Mouse (Mus musculus): ENCODE data around the gene Pdzrn4. TPM values are rescaled to one million over a fixed set of nuclear protein-coding genes. Genes with fewer than 3 reads are reported as not detected.

Pdzrn4 gene
- not detected for polyA plus RNA-seq (2014; fragmentation: Illumina TruSeq; extraction: RNeasy Lipid Tissue Mini Kit (QIAGEN cat#74804); ENCODE audit: low read depth, low replicate concordance)

GRCm38 (mm10) chr15:92396770-92397608 is at the start of gene Pdzrn4:
Pdzrn4 (plus strand) TSS chr15:92396881.

